Mouse (Mus musculus): ENCODE measurements around the gene Tldc1. TPM values are rescaled to one million over a fixed set of nuclear protein-coding genes. Genes with fewer than 3 reads are reported as not detected.
A peak's percentile ranks its signal among the peaks of the same experiment; 100 is the strongest.

Tldc1 gene
- polyA plus RNA-seq, 1 experiment from 2014 or later = 10.3 TPM

GRCm38 (mm10) chr8:119783579-119783978 lies 5.4 kb upstream of the Tldc1 start:
- Histone ChIP-seq H3K27me3 (ENCODE audit: insufficient read depth, low read length) (no peaks in the 10 kb centered on the region), H3K27ac (ENCODE audit: low read depth) (no peak overlapping the region), H3K9me3 (ENCODE audit: low read depth, low read length) (no peaks in the 10 kb centered on the region), H3K36me3 (ENCODE audit: insufficient read depth) (no peaks in the 10 kb centered on the region), H3K4me3 (ENCODE audit: low read depth, low read length) (no peak overlapping the region), H3K4me1 (ENCODE audit: insufficient read depth) (no peaks in the 10 kb centered on the region), H3K4me2 (no peak overlapping the region), H3K9ac (no peak overlapping the region)
- DNase-seq (no peak), ATAC-seq (ENCODE audit: insufficient read depth) (no peak)
- no peak for TF ChIP-seq CTCF (IDR thresholded peaks at IDR 0.05; ENCODE audit: low read depth)
- 70% methylated on average over 6 of the region's 6 CpGs for WGBS

- peak; percentile 97 for TF ChIP-seq CTCF (IDR thresholded peaks at IDR 0.05; ENCODE audit: low read depth)
- ATAC-seq (ENCODE audit: insufficient read depth) (no peak), DNase-seq (peak; percentile 92)
- Histone ChIP-seq H3K4me1 (ENCODE audit: insufficient read depth) (peaks cover under 1% of the 10 kb centered on the region; the same call in 1 of the 2 replicates), H3K4me2 (no peak overlapping the region), H3K27me3 (ENCODE audit: insufficient read depth, low read length) (no peaks in the 10 kb centered on the region), H3K36me3 (ENCODE audit: insufficient read depth) (no peaks in the 10 kb centered on the region), H3K9me3 (ENCODE audit: low read depth, low read length) (no peaks in the 10 kb centered on the region), H3K9ac (no peak overlapping the region), H3K27ac (ENCODE audit: low read depth) (no peak overlapping the region), H3K4me3 (ENCODE audit: low read depth, low read length) (no peak overlapping the region)
- 4% methylated on average over 5 of the region's 5 CpGs for WGBS
Observed at GRCm38 (mm10) chr8:119782715-119783114, 4.5 kb upstream of the Tldc1 start.

- WGBS = 31% methylated on average over 4 of the region's 4 CpGs
Observed at GRCm38 (mm10) chr8:119781086-119781840, 3.0 kb upstream of the Tldc1 start.

GRCm38 (mm10) chr8:119780402-119781049 lies 2.3 kb upstream of the Tldc1 start:
- no peak for ATAC-seq (ENCODE audit: insufficient read depth)
- Histone ChIP-seq H3K9ac (no peak overlapping the region), H3K9me3 (ENCODE audit: low read depth, low read length) (no peaks in the 10 kb centered on the region), H3K4me3 (ENCODE audit: low read depth, low read length) (no peak overlapping the region), H3K27ac (ENCODE audit: low read depth) (no peak overlapping the region), H3K4me2 (no peak overlapping the region), H3K36me3 (ENCODE audit: insufficient read depth) (no peaks in the 10 kb centered on the region), H3K4me1 (ENCODE audit: insufficient read depth) (peaks cover 10% of the 10 kb centered on the region; the same call in 1 of the 2 replicates), H3K27me3 (ENCODE audit: insufficient read depth, low read length) (no peaks in the 10 kb centered on the region)
- peak; percentile 51 for DNase-seq
- 65% methylated on average over 9 of the region's 9 CpGs for WGBS
- no peak for TF ChIP-seq CTCF (IDR thresholded peaks at IDR 0.05; ENCODE audit: low read depth)

More at GRCm38 (mm10) chr8:119781086-119781840, 3.0 kb upstream of the Tldc1 start:
- H3K4me2 ChIP-seq = no peak overlapping the region
- H3K9ac ChIP-seq = no peak overlapping the region
- TF ChIP-seq CTCF (IDR thresholded peaks at IDR 0.05; ENCODE audit: low read depth) = no peak
- DNase-seq (peak; percentile 43), ATAC-seq (ENCODE audit: insufficient read depth) (no peak)
- no peak overlapping the region for H3K27ac ChIP-seq (ENCODE audit: low read depth)
- no peaks in the 10 kb centered on the region for H3K36me3 ChIP-seq (ENCODE audit: insufficient read depth)
- no peaks in the 10 kb centered on the region for H3K27me3 ChIP-seq (ENCODE audit: insufficient read depth, low read length)
- H3K4me1 ChIP-seq (ENCODE audit: insufficient read depth) = peaks cover 10% of the 10 kb centered on the region; the same call in 1 of the 2 replicates
- no peaks in the 10 kb centered on the region for H3K9me3 ChIP-seq (ENCODE audit: low read depth, low read length)
- H3K4me3 ChIP-seq (ENCODE audit: low read depth, low read length) = no peak overlapping the region

- no peak overlapping the region for H3K27ac ChIP-seq (ENCODE audit: low read depth)
- no peaks in the 10 kb centered on the region for H3K27me3 ChIP-seq (ENCODE audit: insufficient read depth, low read length)
- no peaks in the 10 kb centered on the region for H3K9me3 ChIP-seq (ENCODE audit: low read depth, low read length)
- H3K4me1 ChIP-seq (ENCODE audit: insufficient read depth) = peaks cover 10% of the 10 kb centered on the region; the same call in 1 of the 2 replicates
- ATAC-seq (ENCODE audit: insufficient read depth) (peak; percentile 9; the same call in 1 of the 2 replicates), DNase-seq (peak; percentile 94)
- H3K36me3 ChIP-seq (ENCODE audit: insufficient read depth) = no peaks in the 10 kb centered on the region
- peak; percentile 97 for TF ChIP-seq CTCF (IDR thresholded peaks at IDR 0.05; ENCODE audit: low read depth)
- H3K4me2 ChIP-seq = peak overlapping the region; percentile 88
- 22% methylated on average over 14 of the region's 14 CpGs for WGBS
- H3K4me3 ChIP-seq (ENCODE audit: low read depth, low read length) = no peak overlapping the region
- H3K9ac ChIP-seq = no peak overlapping the region
Observed at GRCm38 (mm10) chr8:119779013-119779737, 959 bp upstream of the Tldc1 start.

GRCm38 (mm10) chr8:119777765-119778164 lies 451 bp downstream of the Tldc1 start:
- no peaks in the 10 kb centered on the region for H3K9me3 ChIP-seq (ENCODE audit: low read depth, low read length)
- ATAC-seq (ENCODE audit: insufficient read depth) (peak; percentile 15; the same call in 1 of the 2 replicates), DNase-seq (peak; percentile 49)
- peaks cover 10% of the 10 kb centered on the region; the same call in 1 of the 2 replicates for H3K4me1 ChIP-seq (ENCODE audit: insufficient read depth)
- 15% methylated on average over 7 of the region's 7 CpGs for WGBS
- peak overlapping the region; percentile 88 for H3K4me2 ChIP-seq
- H3K27ac ChIP-seq (ENCODE audit: low read depth) = peak overlapping the region; percentile 88
- no peaks in the 10 kb centered on the region for H3K27me3 ChIP-seq (ENCODE audit: insufficient read depth, low read length)
- no peaks in the 10 kb centered on the region for H3K36me3 ChIP-seq (ENCODE audit: insufficient read depth)
- peak overlapping the region; percentile 67 for H3K9ac ChIP-seq
- TF ChIP-seq CTCF (IDR thresholded peaks at IDR 0.05; ENCODE audit: low read depth) = no peak
- H3K4me3 ChIP-seq (ENCODE audit: low read depth, low read length) = peak overlapping the region; percentile 58
